Mouse (Mus musculus) small intestine, adult 2 months (tissue): Measurements from ENCODE around the gene Ankrd11.

Source experiments
- CTCF ChIP-seq: fragments of 200-500 bp; IDR thresholded peaks from 2 replicates; pipeline ENCODE4 v1.5.1; 2012; ENCODE audit warnings: low read depth, mild to moderate bottlenecking, control low read depth, inconsistent platforms, low read length, moderate library complexity, mixed read lengths; ENCODE audit not compliant: insufficient replicate concordance, insufficient read length; ENCODE audit errors: extremely low read depth
- POLR2A ChIP-seq: fragments of 200-500 bp; IDR thresholded peaks from 2 replicates; pipeline ENCODE4 v1.6.1; 2012; ENCODE audit warnings: low read depth, mild to moderate bottlenecking, control low read depth, inconsistent platforms, low read length, moderate library complexity

GRCm38 (mm10) chr8:122853340-122853771 lies 188.7 kb downstream of the Ankrd11 start:
- TF ChIP-seq CTCF, result no peak
- TF ChIP-seq POLR2A, result no peak
